Mouse (Mus musculus) midbrain, embryonic 14.5 days (tissue): ENCODE measurements around the gene Rcl1. TPM values are rescaled to one million over a fixed set of nuclear protein-coding genes. Genes with fewer than 3 reads are reported as not detected.

ENCODE experiments used
- ATAC-seq: fragments of 200-750 bp; cut with Nextera tagmentation; 2 replicates; pipeline ENCODE4 v1.8.0; 2017; ENCODE audit warnings: moderate number of reproducible peaks, moderate library complexity; ENCODE audit not compliant: low FRiP score, low TSS enrichment
- DNase-seq: peaks from one replicate; pipeline ENCODE4 v3.0.0-alpha.2; 2015
- H3K27ac ChIP-seq: fragments of 300-500 bp; sonication (generic); replicated peaks from 2 replicates; pipeline ENCODE4 v1.5.1; 2014; ENCODE audit warnings: mild to moderate bottlenecking, low read depth, low read length, moderate library complexity
- H3K27me3 ChIP-seq: fragments of 300-500 bp; sonication (generic); 2 replicates; pipeline ENCODE4 v1.6.1; 2014; ENCODE audit warnings: low read length, control low read depth, mixed read lengths; ENCODE audit not compliant: control insufficient read depth, insufficient read depth
- H3K36me3 ChIP-seq: fragments of 300-500 bp; sonication (generic); 2 replicates; pipeline ENCODE4 v1.6.1; 2014; ENCODE audit warnings: low read length, control low read depth; ENCODE audit not compliant: control insufficient read depth, insufficient read depth
- H3K4me1 ChIP-seq: fragments of 300-500 bp; sonication (generic); 2 replicates; pipeline ENCODE4 v1.6.1; 2014; ENCODE audit warnings: mild to moderate bottlenecking, antibody characterized with exemption, low read length, control low read depth; ENCODE audit not compliant: control insufficient read depth, insufficient read depth
- H3K4me2 ChIP-seq: fragments of 300-500 bp; sonication (generic); 2 replicates; pipeline ENCODE4 v1.6.1; 2014; ENCODE audit warnings: mild to moderate bottlenecking, low read length, moderate library complexity
- H3K4me3 ChIP-seq: fragments of 300-500 bp; sonication (generic); replicated peaks from 2 replicates; pipeline ENCODE4 v1.5.1; 2014; ENCODE audit warnings: low read depth, low read length
- H3K9ac ChIP-seq: fragments of 300-500 bp; sonication (generic); replicated peaks from 2 replicates; pipeline ENCODE4 v1.6.1; 2014; ENCODE audit warnings: mild to moderate bottlenecking, low read length, moderate library complexity
- H3K9me3 ChIP-seq: fragments of 300-500 bp; sonication (generic); 2 replicates; pipeline ENCODE4 v1.6.1; 2016; ENCODE audit warnings: low read length, control low read depth, mixed read lengths; ENCODE audit not compliant: control insufficient read depth
- WGBS: fragments of 180-500 bp; shearing (Covaris S2); extraction: QIAGEN DNeasy Blood & Tissue Kit; methylation state at CpG from one replicate; pipeline ENCODE4 v1.1.7; 2014; 5-methylcytosine and 5-hydroxymethylcytosine counted together
- polyA plus RNA-seq: library from polyadenylated mRNA; unstranded; fragments of >200 nt; fragmentation: Nextera tagmentation; extraction: Ambion mirVana; gene quantifications from 2 replicates; pipeline ENCODE4 v1.2.1, GENCODE M21; 2014

The Rcl1 gene
- polyA plus RNA-seq, 1 experiment from 2014 or later: 33.2 TPM

- H3K4me3 ChIP-seq: peak overlapping the region; percentile 95
- no peaks in the 10 kb centered on the region for H3K27me3 ChIP-seq
- peak overlapping the region; percentile 90 for H3K4me2 ChIP-seq
- ATAC-seq (no peak), DNase-seq (peak; percentile 56)
- no peaks in the 10 kb centered on the region for H3K9me3 ChIP-seq
- under 1% methylated on average over 27 of the region's 27 CpGs for WGBS
- no peak overlapping the region for H3K27ac ChIP-seq
- H3K4me1 ChIP-seq: peaks cover 11% of the 10 kb centered on the region
- no peaks in the 10 kb centered on the region for H3K36me3 ChIP-seq
- peak overlapping the region; percentile 61 for H3K9ac ChIP-seq
Observed at GRCm38 (mm10) chr19:29101591-29101990, 416 bp downstream of the Rcl1 start.

- Histone ChIP-seq H3K9ac (peak overlapping the region; percentile 61; the same call in 1 of the 2 replicates), H3K36me3 (no peaks in the 10 kb centered on the region), H3K4me1 (peaks cover 11% of the 10 kb centered on the region), H3K27ac (no peak overlapping the region), H3K4me2 (peak overlapping the region; percentile 90), H3K4me3 (peak overlapping the region; percentile 95), H3K27me3 (no peaks in the 10 kb centered on the region), H3K9me3 (no peaks in the 10 kb centered on the region)
- WGBS: 17% methylated on average over 13 of the region's 13 CpGs
- DNase-seq: peak; percentile 18
- ATAC-seq: no peak
Observed at GRCm38 (mm10) chr19:29102098-29102497, 923 bp downstream of the Rcl1 start.

DNA sequence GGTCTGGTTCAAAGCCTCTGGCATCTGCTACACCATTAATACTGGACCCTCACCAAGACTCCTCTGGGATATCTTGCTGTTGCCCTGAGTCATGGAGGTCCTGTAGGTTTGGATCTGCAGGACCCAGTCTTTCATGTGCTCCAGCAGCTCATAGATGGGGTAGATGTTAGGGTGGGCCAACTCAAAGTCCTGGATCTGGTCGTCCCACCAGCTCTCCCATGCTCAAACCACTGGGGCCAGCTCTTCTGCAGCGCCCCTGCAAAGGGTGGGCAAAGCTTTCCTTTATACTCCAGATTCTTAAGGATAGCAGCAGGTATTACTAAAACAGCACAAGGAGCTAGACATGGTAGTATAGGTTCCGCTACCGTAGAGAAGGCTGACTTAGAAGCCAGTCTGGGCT is 4.6 kb downstream of the Rcl1 start:
- peaks cover 4% of the 10 kb centered on the region; the same call in 1 of the 2 replicates for H3K4me1 ChIP-seq
- no peak overlapping the region for H3K9ac ChIP-seq
- ATAC-seq (no peak), DNase-seq (no peak)
- no peak overlapping the region for H3K4me2 ChIP-seq
- no peaks in the 10 kb centered on the region for H3K36me3 ChIP-seq
- H3K27me3 ChIP-seq: no peaks in the 10 kb centered on the region
- no peak overlapping the region for H3K27ac ChIP-seq
- no peaks in the 10 kb centered on the region for H3K9me3 ChIP-seq
- 97% methylated on average over 4 of the region's 4 CpGs for WGBS
- H3K4me3 ChIP-seq: no peak overlapping the region

DNA sequence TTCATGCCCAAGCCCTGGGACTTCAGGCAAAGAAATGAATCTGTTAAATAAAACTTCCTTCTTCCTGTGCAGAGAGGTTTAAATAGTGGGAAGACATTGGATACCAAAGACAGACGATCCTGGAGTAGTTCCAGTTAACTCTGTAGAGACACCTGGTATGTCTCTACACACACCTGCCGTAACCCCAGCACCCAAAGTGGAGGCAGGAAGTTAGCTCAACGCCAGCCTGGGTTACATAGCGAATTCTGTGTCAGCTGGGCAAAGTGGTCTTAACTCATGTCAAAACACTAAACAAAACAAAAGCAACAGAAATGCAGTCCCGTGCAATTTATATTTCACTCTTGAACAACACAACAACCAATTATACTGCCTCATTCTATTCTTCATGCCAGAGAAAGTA is 5.1 kb downstream of the Rcl1 start:
- no peak overlapping the region for H3K9ac ChIP-seq
- no peak overlapping the region for H3K4me3 ChIP-seq
- no peaks in the 10 kb centered on the region for H3K36me3 ChIP-seq
- no peaks in the 10 kb centered on the region for H3K9me3 ChIP-seq
- DNase-seq: no peak
- no peak overlapping the region for H3K4me2 ChIP-seq
- peaks cover 4% of the 10 kb centered on the region; the same call in 1 of the 2 replicates for H3K4me1 ChIP-seq
- WGBS: 99% methylated on average over 5 of the region's 5 CpGs
- no peaks in the 10 kb centered on the region for H3K27me3 ChIP-seq
- no peak overlapping the region for H3K27ac ChIP-seq
- ATAC-seq: no peak

DNA sequence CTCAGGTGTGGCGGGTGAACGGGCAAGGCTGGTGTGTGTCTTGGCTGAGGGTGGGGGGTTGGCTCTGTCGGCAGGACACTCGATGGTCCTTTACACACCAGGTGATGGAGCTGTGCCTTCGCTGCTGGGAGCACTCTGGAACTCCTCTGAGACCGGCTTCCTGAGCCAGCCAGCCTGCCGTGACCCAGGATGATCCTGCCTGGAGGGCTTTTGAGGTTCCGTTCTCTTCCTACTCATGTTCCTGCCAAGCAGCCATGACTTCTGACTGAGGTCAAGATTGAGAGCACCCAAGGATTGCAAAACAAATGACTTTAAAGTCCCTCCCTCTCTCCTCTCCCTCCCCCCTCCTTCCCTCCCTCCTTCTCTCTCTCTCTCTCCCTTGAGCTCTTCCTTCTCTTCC is 11.5 kb downstream of the Rcl1 start:
- ATAC-seq (no peak), DNase-seq (no peak)
- H3K4me2 ChIP-seq: no peak overlapping the region
- no peaks in the 10 kb centered on the region for H3K4me1 ChIP-seq
- no peaks in the 10 kb centered on the region; the same call in 1 of the 2 replicates for H3K36me3 ChIP-seq
- no peak overlapping the region for H3K4me3 ChIP-seq
- no peak overlapping the region for H3K27ac ChIP-seq
- 79% methylated on average over 8 of the region's 8 CpGs for WGBS
- H3K27me3 ChIP-seq: no peaks in the 10 kb centered on the region
- no peak overlapping the region for H3K9ac ChIP-seq
- H3K9me3 ChIP-seq: no peaks in the 10 kb centered on the region

- DNase-seq (no peak), ATAC-seq (no peak)
- 97% methylated on average over 10 of the region's 10 CpGs for WGBS
Observed at GRCm38 (mm10) chr19:29113746-29114649, 12.8 kb downstream of the Rcl1 start.

GRCm38 (mm10) chr19:29116796-29117195 is 15.6 kb downstream of the Rcl1 start:
- H3K4me3 ChIP-seq: no peak overlapping the region
- no peaks in the 10 kb centered on the region for H3K27me3 ChIP-seq
- H3K4me2 ChIP-seq: no peak overlapping the region
- DNase-seq: no peak
- H3K4me1 ChIP-seq: no peaks in the 10 kb centered on the region
- no peaks in the 10 kb centered on the region for H3K9me3 ChIP-seq
- WGBS: 88% methylated on average over 6 of the region's 6 CpGs
- peaks cover 12% of the 10 kb centered on the region for H3K36me3 ChIP-seq
- ATAC-seq: no peak
- H3K9ac ChIP-seq: no peak overlapping the region
- no peak overlapping the region for H3K27ac ChIP-seq

More at GRCm38 (mm10) chr19:29113746-29114649, 12.8 kb downstream of the Rcl1 start:
- Histone ChIP-seq H3K27me3 (no peaks in the 10 kb centered on the region), H3K4me2 (no peak overlapping the region), H3K4me1 (no peaks in the 10 kb centered on the region), H3K27ac (no peak overlapping the region), H3K36me3 (peaks cover 7% of the 10 kb centered on the region), H3K9me3 (no peaks in the 10 kb centered on the region), H3K4me3 (no peak overlapping the region), H3K9ac (no peak overlapping the region)

- H3K36me3 ChIP-seq: peaks cover 14% of the 10 kb centered on the region
- H3K9ac ChIP-seq: no peak overlapping the region
- no peak overlapping the region for H3K4me3 ChIP-seq
- H3K9me3 ChIP-seq: no peaks in the 10 kb centered on the region
- no peaks in the 10 kb centered on the region for H3K27me3 ChIP-seq
- H3K4me2 ChIP-seq: no peak overlapping the region
- no peak overlapping the region for H3K27ac ChIP-seq
- ATAC-seq: no peak
- DNase-seq: no peak
- H3K4me1 ChIP-seq: no peaks in the 10 kb centered on the region
- 94% methylated on average over 13 of the region's 13 CpGs for WGBS
Observed at GRCm38 (mm10) chr19:29118196-29118595, 17.0 kb downstream of the Rcl1 start.

DNA sequence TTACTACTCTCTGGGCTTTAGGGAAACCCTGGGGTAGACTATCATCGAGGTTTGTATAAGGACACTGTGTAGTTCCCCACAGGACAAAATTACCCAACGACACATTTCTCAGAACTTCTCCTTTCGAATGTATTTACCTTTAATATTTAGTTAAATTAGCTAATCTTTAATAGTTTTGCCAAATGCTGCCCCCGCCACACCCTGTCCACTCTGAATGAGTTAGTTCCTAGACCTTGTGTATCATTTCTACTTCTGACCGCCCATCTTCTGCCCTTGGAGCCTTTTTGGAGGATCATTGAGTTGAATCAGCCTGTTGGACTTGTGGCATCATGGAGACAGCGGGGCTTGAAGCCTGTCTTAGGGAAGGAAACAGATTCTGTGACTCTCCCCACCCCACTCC is 19.1 kb downstream of the Rcl1 start:
- H3K4me1 ChIP-seq: no peaks in the 10 kb centered on the region
- H3K36me3 ChIP-seq: peaks cover 16% of the 10 kb centered on the region
- 96% methylated on average over 6 of the region's 6 CpGs for WGBS
- H3K4me3 ChIP-seq: no peak overlapping the region
- no peak overlapping the region for H3K4me2 ChIP-seq
- no peak overlapping the region for H3K27ac ChIP-seq
- no peaks in the 10 kb centered on the region for H3K27me3 ChIP-seq
- H3K9me3 ChIP-seq: no peaks in the 10 kb centered on the region
- ATAC-seq (no peak), DNase-seq (no peak)
- no peak overlapping the region for H3K9ac ChIP-seq
